Mouse (Mus musculus): ENCODE measurements around the gene Wdr81. TPM values are rescaled to one million over a fixed set of nuclear protein-coding genes. Genes with fewer than 3 reads are reported as not detected.

Gene Wdr81
- polyA plus RNA-seq, 1 experiment from 2014 or later: 3.7 TPM

DNA sequence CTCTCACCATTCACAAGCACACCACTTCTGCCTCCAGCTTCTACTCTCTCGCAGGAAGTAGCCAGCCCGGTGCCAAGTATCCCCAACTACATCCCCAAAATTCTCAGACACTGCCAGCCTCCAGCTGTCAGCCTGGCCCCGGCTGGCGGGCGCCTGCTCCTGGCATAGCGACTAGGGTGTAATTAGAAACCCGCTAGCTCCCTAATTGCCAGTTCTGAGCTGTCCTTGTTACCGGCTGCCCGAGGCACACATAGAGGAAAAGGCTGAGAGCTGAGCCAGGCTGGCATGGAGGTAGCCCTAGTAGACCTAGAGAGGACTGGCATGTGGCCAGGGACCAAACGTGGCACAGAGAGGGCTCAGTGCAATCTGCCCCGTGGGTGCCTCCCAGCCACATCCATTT, 23.2 kb downstream of the Wdr81 start:
- WGBS: 82% methylated on average over 11 of the region's 11 CpGs
- no peaks in the 10 kb centered on the region for H3K27me3 ChIP-seq (replicated peaks)
- no peak overlapping the region for H3K4me3 ChIP-seq
- no peaks in the 10 kb centered on the region for H3K36me3 ChIP-seq
- no peak overlapping the region for H3K9ac ChIP-seq
- H3K4me1 ChIP-seq: no peaks in the 10 kb centered on the region
- H3K27ac ChIP-seq (replicated peaks): no peak overlapping the region
- ATAC-seq (ENCODE audit: extremely low read depth, insufficient number of reproducible peaks, low FRiP score, low TSS enrichment): no peak
- no peak overlapping the region for H3K4me2 ChIP-seq
- H3K9me3 ChIP-seq: peaks cover 8% of the 10 kb centered on the region

DNA sequence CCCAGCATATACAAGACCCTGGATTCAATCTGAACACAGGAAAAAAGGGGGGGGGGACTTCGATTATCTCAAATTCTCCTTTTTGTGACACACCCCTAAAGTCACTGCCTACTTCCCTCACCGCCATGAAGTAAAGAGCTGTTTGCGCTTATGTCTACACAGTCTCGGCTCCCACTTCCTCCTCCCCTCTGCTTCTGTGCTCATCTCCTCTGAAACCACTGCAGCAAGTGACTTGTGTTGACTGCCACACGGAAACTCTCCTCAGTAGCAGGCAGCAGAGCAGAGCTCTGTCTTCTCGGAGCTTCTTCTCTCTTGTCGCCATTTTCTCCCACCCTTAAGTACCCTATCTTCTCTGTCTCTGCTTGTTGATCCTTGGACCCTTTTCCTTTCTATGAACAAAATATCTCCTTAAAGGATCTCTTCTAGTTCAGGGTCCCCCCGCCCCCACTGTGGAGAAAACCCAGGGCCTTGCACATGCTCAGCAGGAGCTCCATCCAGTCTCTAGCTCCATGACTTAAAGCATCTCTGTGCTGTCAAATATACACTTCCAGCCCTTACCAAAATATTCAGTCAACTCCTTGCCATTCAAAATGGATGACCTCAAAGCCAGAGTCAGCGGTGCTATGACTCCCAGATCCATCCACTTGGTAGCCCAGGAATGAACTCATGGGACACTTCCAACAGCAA, 25.4 kb downstream of the Wdr81 start:
- Histone ChIP-seq H3K27me3 (replicated peaks) (no peaks in the 10 kb centered on the region), H3K4me1 (no peaks in the 10 kb centered on the region), H3K4me2 (no peak overlapping the region), H3K9me3 (peaks cover 4% of the 10 kb centered on the region), H3K36me3 (no peaks in the 10 kb centered on the region), H3K27ac (replicated peaks) (no peak overlapping the region), H3K4me3 (no peak overlapping the region), H3K9ac (no peak overlapping the region)
- 68% methylated on average over 9 of the region's 9 CpGs for WGBS
- ATAC-seq (ENCODE audit: extremely low read depth, insufficient number of reproducible peaks, low FRiP score, low TSS enrichment): no peak; the same call in 1 of the 2 replicates

DNA sequence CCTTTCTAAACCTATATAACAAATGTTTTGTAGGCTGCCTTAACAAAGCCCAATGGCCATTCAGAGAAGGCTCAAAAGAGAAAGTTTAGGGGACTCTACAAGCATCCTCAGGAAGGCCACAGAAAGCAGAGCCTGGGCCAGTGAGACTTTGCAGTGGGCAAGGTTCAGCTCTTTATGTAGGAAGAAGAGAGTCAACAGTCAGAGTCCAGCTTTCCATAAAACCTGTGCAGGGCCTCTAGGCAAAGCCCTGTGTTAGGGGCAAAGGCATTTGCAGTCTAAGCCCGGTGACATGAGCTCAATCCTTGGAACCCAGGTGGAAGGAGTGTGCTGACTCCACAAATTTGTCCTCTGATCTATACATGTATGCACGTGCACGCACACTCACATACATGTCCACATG, 30.1 kb downstream of the Wdr81 start:
- Histone ChIP-seq H3K9ac (no peak overlapping the region), H3K27ac (replicated peaks) (no peak overlapping the region), H3K4me2 (no peak overlapping the region), H3K27me3 (replicated peaks) (no peaks in the 10 kb centered on the region), H3K4me1 (peaks cover 18% of the 10 kb centered on the region), H3K36me3 (no peaks in the 10 kb centered on the region), H3K4me3 (no peak overlapping the region), H3K9me3 (no peaks in the 10 kb centered on the region)
- WGBS: 84% methylated on average over 3 of the region's 3 CpGs
- ATAC-seq (ENCODE audit: extremely low read depth, insufficient number of reproducible peaks, low FRiP score, low TSS enrichment): no peak

DNA sequence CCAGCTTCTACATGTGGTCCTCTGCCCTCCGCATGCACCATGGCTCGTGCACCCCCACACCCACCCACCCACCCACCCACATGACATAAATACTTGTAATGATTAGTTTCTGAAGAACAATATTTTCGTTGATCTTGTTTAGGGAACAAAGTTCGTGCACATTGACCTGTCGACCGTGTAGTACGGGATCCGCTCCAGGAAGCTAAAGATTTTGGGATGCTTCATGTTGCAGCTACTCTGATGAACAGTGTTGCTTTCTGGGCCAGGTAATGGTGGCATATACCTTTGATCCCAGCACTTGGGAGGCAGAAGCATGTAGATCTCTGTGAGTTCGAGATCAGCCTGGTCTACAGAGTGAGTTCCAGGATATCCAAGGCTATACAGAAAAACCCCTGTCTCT, 30.5 kb downstream of the Wdr81 start:
- 80% methylated on average over 9 of the region's 9 CpGs for WGBS
- no peak for ATAC-seq (ENCODE audit: extremely low read depth, insufficient number of reproducible peaks, low FRiP score, low TSS enrichment)

DNA sequence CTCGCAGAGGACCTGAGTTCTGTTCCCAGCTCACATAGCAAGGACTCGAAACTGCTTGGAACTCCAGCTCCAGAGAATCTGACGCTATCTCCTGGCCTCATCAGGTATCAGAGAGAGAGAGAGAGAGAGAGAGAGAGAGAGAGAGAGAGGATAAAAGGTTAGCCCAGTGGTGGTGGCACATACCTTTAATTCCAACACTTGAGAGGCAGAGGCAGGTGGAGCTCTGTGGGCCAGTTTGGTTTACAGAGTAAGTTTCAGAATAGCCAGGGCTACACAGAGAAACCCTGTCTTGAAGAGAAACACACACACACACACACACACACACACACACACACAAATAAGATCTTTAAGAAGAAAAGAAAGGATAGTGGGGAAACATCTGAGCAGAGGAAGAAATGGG, 31.4 kb downstream of the Wdr81 start:
- no peak for ATAC-seq (ENCODE audit: extremely low read depth, insufficient number of reproducible peaks, low FRiP score, low TSS enrichment)
- 69% methylated on average over 3 of the region's 3 CpGs for WGBS
- no peak overlapping the region for H3K4me3 ChIP-seq
- H3K27ac ChIP-seq (replicated peaks): no peak overlapping the region
- no peak overlapping the region for H3K9ac ChIP-seq
- no peaks in the 10 kb centered on the region for H3K36me3 ChIP-seq
- H3K4me2 ChIP-seq: no peak overlapping the region
- no peaks in the 10 kb centered on the region for H3K27me3 ChIP-seq (replicated peaks)
- H3K4me1 ChIP-seq: peaks cover 18% of the 10 kb centered on the region
- H3K9me3 ChIP-seq: no peaks in the 10 kb centered on the region

More for the DNA sequence above, 30.5 kb downstream of the Wdr81 start:
- no peak overlapping the region for H3K27ac ChIP-seq (replicated peaks)
- no peak overlapping the region for H3K9ac ChIP-seq
- no peaks in the 10 kb centered on the region for H3K9me3 ChIP-seq
- peaks cover 18% of the 10 kb centered on the region for H3K4me1 ChIP-seq
- no peaks in the 10 kb centered on the region for H3K27me3 ChIP-seq (replicated peaks)
- no peak overlapping the region for H3K4me3 ChIP-seq
- no peak overlapping the region for H3K4me2 ChIP-seq
- no peaks in the 10 kb centered on the region for H3K36me3 ChIP-seq

DNA sequence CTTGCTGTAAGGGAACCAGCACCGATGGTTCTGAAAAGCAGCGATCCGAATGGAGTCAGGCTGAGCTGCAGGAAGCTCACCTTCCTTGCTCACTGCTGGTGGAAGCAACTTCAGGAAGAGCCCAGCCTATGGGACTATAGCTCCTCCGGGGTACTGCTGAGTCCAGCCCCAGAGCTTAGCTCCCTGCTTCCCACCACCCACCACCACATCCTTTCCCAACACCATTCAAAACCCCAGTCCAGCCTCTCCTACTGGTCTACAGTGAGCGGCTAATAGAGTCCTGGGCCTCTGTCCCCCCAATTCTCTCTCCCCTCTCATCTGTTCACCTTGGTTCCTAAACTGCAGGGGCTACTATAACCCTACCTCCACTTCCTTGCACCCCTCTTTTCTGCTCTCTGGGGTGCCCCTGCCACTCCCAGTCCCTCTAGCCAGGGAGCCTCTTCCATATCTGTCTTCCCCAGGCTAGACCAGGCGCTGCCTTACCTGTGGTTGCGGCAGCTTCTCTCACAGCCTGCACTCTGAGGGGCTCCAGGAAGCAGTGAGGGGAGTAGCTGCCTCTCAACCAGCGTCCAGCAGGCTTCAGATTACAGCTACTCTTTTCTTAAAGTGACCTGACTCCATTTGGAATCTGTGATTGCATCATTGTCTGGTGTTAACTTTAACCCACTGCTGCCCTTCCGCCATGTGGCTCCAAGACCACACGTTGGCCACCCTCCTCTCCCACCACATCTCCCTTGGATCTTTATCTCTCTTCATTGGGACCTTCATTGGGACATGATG, 32.3 kb downstream of the Wdr81 start, which contains the start of gene Serpinf1:
Serpinf1 (minus strand) TSS at position 689 of the 780 bp plus-strand sequence.
- peak within 1 kb of the TSS; percentile 61 for H3K4me2 ChIP-seq
- WGBS: 40% methylated on average over 10 of the region's 10 CpGs
- H3K36me3 ChIP-seq: no peaks in the 10 kb centered on the region
- no peak within 1 kb of the TSS for H3K27ac ChIP-seq (replicated peaks)
- H3K4me3 ChIP-seq: peak within 1 kb of the TSS; percentile 47
- H3K4me1 ChIP-seq: peaks cover 18% of the 10 kb centered on the region
- ATAC-seq (ENCODE audit: extremely low read depth, insufficient number of reproducible peaks, low FRiP score, low TSS enrichment): no peak
- H3K27me3 ChIP-seq (replicated peaks): no peaks in the 10 kb centered on the region
- H3K9me3 ChIP-seq: no peaks in the 10 kb centered on the region
- H3K9ac ChIP-seq: peak within 1 kb of the TSS; percentile 76

DNA sequence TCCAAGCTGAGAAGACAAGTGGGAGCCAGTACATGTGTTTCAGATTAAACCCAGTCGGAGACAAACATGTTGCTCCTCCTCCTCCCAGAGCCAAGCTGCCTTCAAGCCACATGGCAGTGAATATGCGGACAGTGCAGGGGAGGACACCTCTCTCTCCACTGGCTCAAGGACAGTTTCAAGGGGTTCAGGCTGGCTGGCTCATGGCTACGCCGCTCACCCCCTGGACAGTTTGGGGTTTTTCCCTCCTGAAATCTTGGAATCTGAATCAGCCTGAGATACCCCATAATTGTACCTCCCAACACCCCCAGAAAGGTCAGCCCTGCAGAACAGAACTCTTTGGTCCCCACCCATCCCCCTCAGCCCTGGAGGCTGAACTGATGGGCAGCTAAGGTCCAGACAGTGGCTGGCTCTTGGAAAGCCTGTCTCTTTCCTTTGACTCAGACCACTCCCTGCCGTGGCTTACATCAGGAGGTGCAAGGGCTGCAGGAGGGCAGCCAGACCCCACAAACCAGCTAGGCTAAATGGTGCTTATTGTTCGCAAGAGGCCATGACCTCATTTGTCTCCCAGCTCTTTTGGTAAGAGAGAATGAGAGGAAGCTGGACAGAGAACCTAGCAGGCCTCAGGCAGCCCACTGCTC, 33.0 kb downstream of the Wdr81 start:
- H3K4me2 ChIP-seq: peak overlapping the region; percentile 61
- no peaks in the 10 kb centered on the region for H3K27me3 ChIP-seq (replicated peaks)
- peaks cover 18% of the 10 kb centered on the region for H3K4me1 ChIP-seq
- peak overlapping the region; percentile 47 for H3K4me3 ChIP-seq
- 40% methylated on average over 6 of the region's 6 CpGs for WGBS
- no peak overlapping the region for H3K27ac ChIP-seq (replicated peaks)
- no peaks in the 10 kb centered on the region for H3K9me3 ChIP-seq
- peak overlapping the region; percentile 76 for H3K9ac ChIP-seq
- no peak for ATAC-seq (ENCODE audit: extremely low read depth, insufficient number of reproducible peaks, low FRiP score, low TSS enrichment)
- no peaks in the 10 kb centered on the region for H3K36me3 ChIP-seq

DNA sequence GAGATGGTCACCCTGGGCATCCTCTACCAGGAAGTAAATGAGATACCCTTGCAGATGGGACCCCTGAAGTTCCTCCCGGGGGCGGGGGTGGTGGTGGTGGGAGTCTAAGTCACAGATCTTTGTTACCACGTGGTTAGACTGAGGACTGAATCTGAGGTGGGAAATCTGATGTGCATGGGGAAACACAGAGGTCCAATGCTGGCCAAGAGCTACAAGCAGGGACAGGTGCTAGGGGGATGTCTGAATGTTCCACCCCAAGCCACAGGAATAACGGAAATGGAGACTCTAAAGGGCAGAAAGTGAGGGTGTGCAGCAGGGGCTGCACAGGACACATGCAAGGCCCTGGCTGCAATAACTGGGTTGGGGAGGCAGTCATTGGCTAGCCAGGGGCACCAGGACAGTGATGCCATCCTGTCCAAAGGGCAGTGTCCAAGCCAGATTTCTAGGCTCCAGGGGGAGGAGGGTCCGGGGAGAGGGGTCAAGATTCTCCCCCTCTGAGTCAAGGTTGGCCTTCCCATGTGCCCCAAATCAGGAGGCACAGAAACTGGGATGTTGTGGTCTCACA, 33.6 kb downstream of the Wdr81 start:
- peaks cover 18% of the 10 kb centered on the region for H3K4me1 ChIP-seq
- 0 out of 2 replicates have a peak overlapping the region, but pooled peaks have one; percentile 10 for H3K9ac ChIP-seq
- peak overlapping the region; percentile 61; the same call in 1 of the 2 replicates for H3K4me2 ChIP-seq
- H3K36me3 ChIP-seq: peaks cover 2% of the 10 kb centered on the region; the same call in 1 of the 2 replicates
- no peaks in the 10 kb centered on the region for H3K9me3 ChIP-seq
- no peak overlapping the region for H3K27ac ChIP-seq (replicated peaks)
- no peak for ATAC-seq (ENCODE audit: extremely low read depth, insufficient number of reproducible peaks, low FRiP score, low TSS enrichment)
- H3K4me3 ChIP-seq: no peak overlapping the region
- no peaks in the 10 kb centered on the region for H3K27me3 ChIP-seq (replicated peaks)
- WGBS: 59% methylated on average over 5 of the region's 5 CpGs

DNA sequence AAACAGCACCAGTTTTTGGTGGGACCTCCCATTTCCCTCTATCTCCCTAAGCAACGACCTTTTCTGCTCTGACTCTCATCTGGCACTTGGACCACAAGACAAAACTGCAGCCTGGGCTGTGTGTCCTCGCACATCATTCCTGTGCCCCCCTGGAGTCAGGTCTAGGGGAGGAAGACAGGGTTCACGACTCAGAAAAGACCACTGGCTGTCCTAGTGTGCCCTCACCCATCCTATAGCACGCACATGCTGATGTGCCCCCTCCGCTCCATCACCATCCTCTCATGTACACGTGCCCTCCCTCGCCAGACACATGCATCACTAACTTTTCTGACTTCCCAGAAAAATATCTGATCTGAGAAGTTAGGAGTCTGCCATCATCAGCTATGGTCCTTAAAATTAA, 34.5 kb downstream of the Wdr81 start:
- ATAC-seq (ENCODE audit: extremely low read depth, insufficient number of reproducible peaks, low FRiP score, low TSS enrichment): no peak
- Histone ChIP-seq H3K36me3 (peaks cover 3% of the 10 kb centered on the region; the same call in 1 of the 2 replicates), H3K9ac (no peak overlapping the region), H3K27ac (replicated peaks) (no peak overlapping the region), H3K27me3 (replicated peaks) (no peaks in the 10 kb centered on the region), H3K9me3 (no peaks in the 10 kb centered on the region), H3K4me1 (peaks cover 21% of the 10 kb centered on the region), H3K4me3 (no peak overlapping the region), H3K4me2 (no peak overlapping the region)
- WGBS: 74% methylated on average over 7 of the region's 7 CpGs

DNA sequence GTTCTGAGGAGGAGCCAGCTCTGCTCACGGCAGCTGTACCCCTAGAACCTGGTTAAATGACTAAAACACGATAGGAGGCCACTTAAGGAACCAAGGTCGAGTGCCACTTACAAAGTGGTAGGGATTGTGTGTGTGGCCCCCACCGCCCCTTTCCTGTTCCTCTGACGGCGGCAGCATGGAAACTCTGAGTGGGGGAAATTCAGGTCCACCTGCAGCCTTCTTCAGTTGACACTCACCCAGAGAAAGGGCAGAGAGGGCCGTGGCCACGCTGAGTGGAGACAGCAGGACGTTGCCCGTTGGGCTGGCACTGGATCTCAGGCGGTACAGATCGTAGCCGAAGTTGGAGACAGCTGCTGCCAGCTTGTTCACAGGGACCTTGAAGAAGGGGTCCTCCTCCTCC, 38.5 kb downstream of the Wdr81 start:
- Histone ChIP-seq H3K9ac (no peak overlapping the region), H3K36me3 (peaks cover 6% of the 10 kb centered on the region; the same call in 1 of the 2 replicates), H3K9me3 (no peaks in the 10 kb centered on the region), H3K4me3 (no peak overlapping the region), H3K4me2 (no peak overlapping the region), H3K27ac (replicated peaks) (no peak overlapping the region), H3K27me3 (replicated peaks) (no peaks in the 10 kb centered on the region), H3K4me1 (peaks cover 5% of the 10 kb centered on the region)
- 75% methylated on average over 13 of the region's 13 CpGs for WGBS
- no peak for ATAC-seq (ENCODE audit: extremely low read depth, insufficient number of reproducible peaks, low FRiP score, low TSS enrichment)

DNA sequence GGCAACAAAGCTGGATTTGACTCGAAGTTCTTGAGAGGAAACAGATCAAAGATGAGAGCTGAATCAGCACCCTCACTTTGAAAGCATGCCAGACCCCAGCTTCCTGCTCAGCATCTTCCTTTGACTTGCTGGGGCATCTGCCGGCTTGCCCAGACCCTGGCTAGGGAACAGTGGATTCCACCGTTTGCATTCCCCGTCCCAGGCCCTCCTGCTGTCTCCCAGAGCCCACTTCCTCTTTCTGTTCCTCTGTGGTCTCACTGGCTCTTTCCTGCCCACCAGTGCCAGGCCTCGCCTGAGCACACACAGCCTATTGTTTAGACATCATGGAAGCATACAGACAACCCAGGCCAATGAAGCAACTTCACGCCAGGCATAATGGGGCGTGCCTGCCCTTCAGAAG, 39.4 kb downstream of the Wdr81 start:
- WGBS: 37% methylated on average over 7 of the region's 7 CpGs
- Histone ChIP-seq H3K36me3 (peaks cover 13% of the 10 kb centered on the region; the same call in 1 of the 2 replicates), H3K9ac (no peak overlapping the region), H3K4me2 (no peak overlapping the region), H3K27me3 (replicated peaks) (no peaks in the 10 kb centered on the region), H3K4me3 (no peak overlapping the region), H3K9me3 (no peaks in the 10 kb centered on the region), H3K27ac (replicated peaks) (no peak overlapping the region), H3K4me1 (0 out of 2 replicates have a peak, but pooled peaks cover 4% of the 10 kb centered on the region)
- no peak for ATAC-seq (ENCODE audit: extremely low read depth, insufficient number of reproducible peaks, low FRiP score, low TSS enrichment)
